Mouse (Mus musculus): ENCODE data around the gene Tmem260.

Tmem260 gene

GRCm38 (mm10) chr14:48559736-48560135, 113.8 kb downstream of the Tmem260 start:
- DNase-seq, result peak; percentile 7

- no peak for DNase-seq
Observed at GRCm38 (mm10) chr14:48566596-48566995, 120.7 kb downstream of the Tmem260 start.
